Mouse (Mus musculus): ENCODE data around the gene Traf7.
A peak's percentile ranks its signal among the peaks of the same experiment; 100 is the strongest.

Traf7 gene

DNA sequence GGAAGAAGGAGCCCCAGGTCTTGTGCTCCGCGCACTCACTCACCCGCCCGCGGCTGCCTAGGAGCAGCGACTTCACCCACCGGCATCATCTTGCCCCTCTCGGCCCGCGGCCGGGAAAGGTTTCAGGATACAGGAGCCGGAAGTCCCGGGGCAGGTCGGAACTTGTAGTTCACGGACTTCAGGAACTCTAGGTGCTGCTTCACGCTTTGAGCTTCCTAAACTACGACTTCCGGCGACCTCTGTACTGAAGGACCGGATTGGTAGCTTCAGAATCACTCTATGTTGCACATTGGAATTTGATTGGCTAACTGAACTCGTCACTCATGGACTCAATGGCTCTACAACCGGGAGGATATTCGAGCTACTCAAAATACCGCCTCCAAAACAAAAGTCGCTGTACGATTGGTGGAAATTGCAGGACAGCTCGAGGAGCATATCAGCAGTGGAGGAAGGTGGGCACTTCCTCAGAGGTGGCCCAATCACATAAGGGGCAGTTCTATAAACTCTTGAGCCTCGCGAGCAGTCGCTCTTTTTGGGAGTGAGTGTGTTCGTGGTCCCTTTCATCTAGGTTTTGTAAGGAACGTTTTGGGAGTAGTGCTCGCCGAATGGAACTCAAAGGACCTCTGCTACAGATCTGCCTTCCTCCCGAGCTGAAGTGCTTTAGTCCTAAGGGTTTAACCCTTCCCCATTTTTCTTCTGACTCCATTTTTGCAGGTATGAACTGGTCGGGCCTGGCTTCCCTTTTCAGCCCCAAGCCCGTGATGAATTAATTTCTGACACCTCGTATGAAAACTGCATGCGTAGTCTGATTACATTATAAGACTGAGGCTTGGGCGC lies at the start of gene Traf7:
TSS of gene Traf7 (minus strand) at position 216 of the 837 bp plus-strand sequence.
- DNase-seq (ENCODE audit: inconsistent ontology term): peak; percentile 99

DNA sequence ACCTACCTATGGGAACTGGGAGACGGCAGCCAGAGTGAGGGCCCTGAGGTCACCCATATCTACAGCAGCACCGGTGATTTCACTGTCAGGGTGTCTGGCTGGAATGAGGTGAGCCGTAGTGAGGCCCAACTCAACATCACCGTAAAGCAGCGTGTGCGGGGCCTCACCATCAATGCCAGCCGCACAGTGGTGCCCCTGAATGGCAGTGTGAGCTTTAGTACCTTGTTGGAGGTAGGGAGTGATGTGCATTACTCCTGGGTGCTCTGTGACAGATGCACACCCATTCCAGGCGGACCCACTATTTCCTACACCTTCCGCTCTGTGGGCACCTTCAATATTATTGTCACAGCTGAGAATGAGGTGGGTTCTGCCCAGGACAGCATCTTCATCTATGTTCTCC lies 46.1 kb upstream of the Traf7 start:
- no peak for DNase-seq (ENCODE audit: inconsistent ontology term)

DNA sequence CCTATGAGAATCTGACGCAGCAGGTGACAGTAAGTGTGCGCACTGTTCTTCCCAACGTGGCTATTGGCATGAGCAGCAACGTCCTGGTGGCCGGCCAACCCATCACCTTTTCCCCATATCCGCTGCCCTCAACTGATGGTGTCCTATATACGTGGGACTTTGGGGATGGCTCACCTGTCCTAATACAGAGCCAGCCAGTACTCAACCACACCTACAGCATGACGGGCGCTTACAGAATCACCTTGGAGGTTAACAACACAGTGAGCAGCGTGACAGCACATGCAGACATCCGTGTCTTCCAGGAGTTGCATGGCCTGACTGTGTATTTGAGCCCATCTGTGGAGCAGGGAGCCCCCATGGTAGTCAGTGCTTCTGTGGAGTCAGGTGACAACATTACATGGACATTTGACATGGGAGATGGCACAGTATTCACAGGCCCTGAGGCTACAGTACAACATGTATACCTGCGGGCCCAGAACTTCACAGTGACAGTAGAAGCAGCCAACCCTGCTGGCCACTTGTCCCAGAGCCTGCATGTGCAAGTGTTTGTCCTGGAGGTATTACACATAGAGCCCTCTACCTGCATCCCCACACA lies 45.0 kb upstream of the Traf7 start:
- DNase-seq (ENCODE audit: inconsistent ontology term): no peak

DNA sequence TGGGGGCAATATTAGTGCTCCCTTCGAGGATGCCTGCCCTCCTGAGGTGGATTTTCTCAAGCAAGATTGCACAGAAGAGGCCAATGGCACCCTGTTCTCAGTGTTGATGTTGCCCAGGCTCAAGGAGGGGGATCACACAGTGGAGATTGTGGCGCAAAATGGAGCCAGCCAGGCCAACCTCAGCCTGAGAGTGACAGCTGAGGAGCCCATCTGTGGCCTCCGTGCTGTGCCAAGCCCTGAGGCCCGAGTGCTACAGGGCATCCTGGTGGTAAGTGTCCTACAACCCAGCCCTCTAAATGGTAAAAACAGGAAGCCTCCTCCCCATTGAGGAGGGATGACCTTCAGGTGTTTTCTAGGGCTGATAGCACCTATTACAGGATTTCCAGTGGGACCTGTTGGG lies 42.1 kb upstream of the Traf7 start:
- DNase-seq (ENCODE audit: inconsistent ontology term): no peak

DNA sequence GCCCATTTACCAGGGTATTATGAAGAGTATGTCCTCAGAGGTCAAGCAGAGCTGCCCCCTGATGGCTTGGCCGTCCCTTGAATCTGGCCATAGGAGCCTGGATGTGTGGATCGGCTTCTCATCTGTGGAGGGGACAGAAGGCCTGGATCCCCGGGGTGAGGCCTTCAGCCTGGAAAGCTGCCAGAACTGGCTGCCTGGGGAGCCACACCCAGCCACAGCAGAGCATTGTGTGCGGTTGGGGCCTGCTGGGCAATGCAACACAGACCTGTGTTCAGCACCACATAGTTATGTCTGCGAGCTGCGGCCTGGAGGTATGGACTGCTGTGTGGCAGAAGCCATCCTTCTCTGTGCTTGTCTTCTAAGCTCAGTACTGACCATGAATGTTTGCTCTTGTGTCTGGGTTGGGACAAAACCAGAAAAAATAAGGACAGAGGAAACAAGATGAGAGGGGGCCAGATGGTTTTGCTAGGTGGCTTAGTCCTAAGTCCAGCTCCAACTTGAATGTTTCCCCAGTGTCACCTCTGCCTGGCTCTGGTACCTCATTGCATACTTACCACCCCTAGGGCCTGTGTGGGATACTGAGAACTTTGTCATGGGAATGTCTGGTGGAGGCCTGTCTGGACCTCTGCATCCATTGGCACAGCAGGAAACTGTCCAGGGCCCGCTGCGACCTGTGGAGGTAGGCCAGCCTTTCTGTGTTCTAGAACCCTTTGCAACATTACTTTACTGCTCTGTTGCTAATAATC lies 39.5 kb upstream of the Traf7 start:
- DNase-seq (ENCODE audit: inconsistent ontology term): peak; percentile 41

DNA sequence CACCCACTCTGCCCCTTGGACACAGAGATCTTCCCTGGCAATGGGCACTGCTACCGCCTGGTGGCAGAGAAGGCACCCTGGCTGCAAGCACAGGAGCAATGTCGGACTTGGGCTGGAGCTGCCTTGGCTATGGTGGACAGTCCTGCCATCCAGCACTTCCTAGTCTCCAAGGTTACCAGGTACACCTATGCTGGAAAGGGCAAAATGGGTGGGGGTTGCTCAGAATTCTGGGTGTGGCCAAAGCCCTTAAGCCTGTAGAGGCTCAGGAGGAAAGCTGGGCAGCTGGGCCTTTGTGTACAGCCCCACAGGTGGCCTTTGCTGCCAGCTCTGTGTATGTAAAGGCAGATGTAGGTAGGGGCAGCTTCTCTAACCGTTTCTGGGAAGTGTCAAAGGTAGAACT lies 38.1 kb upstream of the Traf7 start:
- DNase-seq (ENCODE audit: inconsistent ontology term): no peak

DNA sequence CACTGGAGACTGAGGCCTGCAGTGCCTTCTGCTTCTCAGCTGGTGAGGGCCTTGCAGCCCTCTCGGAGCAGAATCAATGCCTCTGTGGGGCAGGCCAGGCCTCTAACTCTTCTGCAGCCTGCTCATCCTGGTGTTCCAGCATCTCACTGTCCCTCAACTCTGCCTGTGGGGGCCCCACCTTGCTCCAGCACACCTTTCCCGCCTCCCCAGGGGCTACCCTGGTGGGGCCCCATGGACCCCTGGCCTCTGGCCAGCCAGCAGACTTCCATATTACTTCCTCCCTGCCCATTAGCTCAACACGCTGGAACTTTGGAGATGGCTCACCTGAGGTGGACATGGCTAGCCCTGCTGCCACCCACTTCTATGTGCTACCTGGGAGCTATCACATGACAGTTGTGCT lies 37.4 kb upstream of the Traf7 start:
- no peak for DNase-seq (ENCODE audit: inconsistent ontology term)

DNA sequence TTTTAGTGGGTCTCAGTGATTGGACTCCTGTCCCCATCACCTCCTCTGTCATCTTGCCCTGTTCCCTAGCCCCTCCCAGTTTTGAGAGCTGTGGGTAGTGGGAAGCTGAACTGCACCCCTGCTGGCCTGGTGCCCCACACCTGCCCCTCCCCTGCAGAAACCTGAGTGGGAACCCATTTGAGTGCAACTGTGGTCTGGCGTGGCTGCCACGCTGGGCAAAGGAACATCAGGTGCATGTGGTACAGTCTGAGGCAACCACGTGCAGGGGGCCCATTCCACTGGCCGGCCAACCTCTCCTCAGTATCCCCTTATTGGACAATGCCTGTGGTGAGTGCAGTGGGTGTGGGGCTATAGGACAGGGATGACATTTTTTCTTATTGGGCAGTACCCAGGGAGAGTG lies 36.7 kb upstream of the Traf7 start:
- no peak for DNase-seq (ENCODE audit: inconsistent ontology term)

DNA sequence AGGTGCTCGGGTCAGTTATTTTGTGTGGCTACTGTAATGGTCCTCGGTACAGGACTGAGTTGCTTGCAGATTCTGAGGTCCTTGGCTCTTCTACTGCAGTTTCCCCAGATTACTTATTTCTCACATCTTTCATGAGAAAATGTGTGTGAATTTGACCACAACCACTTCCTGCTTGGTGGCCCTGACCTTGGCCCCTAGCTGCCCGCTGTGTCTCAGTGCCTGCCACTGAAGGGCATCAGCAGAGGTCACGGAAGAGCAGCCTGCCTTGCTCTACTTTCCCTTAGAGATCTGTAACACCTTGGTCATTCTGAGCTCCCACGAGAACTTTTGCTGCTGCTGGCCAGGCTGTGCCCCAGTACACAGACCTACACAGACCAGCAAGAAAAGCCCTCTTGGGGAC lies 35.9 kb upstream of the Traf7 start:
- no peak for DNase-seq (ENCODE audit: inconsistent ontology term)

DNA sequence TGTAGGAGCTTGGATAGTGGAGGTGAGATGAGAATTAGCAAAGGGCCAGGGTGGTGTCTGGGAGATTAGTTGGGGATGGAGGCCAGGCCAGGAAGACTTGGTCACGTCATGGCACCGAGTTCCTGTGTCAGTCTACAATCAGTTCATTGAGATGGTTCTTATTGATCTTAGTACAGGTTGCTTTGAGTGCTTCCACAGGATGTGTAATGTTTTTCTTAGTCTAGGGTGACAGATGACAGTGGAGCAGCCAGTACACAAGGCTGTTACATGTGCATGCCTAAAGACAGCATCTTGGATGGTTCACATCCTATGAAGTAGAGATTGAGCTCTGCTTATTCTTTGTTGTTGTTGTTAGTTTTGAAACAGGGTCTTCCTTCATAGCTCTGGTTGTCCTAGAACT lies 33.9 kb upstream of the Traf7 start:
- DNase-seq (ENCODE audit: inconsistent ontology term): no peak

DNA sequence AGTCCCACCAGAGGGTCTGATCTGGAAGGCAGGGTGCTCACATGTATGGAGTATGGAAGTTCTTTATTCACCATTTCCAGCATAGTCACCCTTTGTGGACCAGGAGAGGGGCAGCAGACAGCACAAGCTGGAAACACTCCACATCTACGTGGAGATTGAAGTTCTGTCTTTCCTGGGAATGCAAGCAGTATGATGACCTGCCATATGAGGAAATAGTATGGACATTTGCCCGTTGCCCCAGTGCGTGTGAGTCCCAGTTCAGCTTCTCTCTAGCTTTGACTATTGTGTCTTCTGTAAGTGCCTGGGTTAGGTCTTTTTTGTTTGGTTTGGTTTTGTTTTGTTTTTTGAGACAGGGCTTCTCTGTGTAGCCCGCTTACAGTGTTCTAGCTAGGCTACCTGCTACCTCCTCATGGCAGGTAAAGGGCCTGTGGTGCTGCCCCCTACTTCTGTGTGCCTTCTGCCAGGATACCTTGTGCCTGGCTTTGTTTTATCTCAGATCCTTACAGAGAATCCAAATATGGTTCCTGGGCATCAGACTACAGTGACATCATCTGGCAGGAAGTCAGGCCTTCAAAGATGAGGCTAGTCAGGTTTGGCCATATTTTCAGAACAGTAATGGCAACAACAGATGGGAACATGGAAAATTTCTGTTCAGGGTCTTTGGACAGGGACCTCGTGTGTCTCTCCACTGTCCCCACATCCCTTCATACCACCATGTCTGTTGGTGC lies 32.7 kb upstream of the Traf7 start:
- no peak for DNase-seq (ENCODE audit: inconsistent ontology term)

DNA sequence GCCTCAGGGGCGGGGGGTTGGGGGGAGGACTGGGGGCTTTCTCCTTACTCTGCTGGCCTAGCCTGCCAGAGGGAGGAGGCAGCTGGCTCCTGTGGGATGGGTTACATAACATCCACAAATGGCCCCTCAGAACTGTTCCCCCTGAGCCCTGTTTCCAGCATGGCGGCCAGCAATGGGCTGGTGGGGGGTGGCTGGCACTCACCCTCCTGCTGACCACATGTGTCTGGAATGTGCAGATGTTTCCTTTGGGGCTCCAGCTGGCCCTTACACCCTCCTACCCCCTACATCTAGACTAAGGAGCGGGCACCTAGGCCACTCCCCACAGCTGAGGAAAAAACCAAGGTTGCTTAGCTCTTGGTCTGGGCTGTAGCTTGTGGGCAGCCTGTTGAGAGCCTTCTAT lies 31.4 kb upstream of the Traf7 start:
- DNase-seq (ENCODE audit: inconsistent ontology term): no peak

DNA sequence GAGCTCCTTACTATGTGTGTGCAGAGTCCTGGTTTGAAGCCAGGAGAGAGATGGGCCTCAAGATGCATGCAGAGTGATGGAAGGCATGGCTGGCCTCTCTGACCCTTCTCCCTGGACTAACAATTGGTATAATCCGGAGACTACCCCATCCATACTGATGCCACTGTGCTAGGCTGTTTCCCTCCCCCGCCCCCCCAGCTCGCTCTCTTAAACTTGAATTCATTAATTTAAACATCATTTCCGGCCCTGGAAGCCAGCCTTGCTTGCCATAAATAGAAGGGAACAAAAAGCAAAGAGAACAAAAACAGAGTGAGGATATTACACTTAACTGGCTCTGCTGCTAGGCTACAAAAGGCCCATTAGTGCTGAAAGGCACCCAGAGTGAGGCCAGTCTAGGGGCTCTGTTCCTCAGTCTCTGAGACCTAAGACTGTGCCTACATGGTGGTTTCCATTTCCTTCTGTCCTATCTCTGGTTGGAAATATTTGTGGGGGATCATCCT lies 30.9 kb upstream of the Traf7 start:
- peak; percentile 19 for DNase-seq (ENCODE audit: inconsistent ontology term)

DNA sequence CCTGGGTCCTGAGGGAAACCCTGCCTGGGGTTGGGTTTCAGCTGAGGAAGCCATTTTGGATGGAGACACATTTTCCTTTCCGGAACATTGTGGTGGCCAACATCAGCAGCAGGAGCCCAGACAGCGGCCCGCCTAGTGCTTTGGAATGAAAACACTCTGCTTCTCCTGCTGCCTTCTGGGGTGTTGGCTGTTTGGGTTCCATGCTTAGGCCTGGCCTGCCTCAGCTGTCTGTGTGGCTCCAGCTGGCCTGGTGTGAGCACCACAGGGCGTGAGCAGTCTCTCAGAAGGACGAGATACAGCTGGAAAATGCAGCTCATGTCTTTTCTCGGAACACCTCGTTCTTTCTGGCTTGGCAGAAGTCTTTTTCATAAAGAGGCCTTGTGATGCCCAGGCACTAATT lies 29.4 kb upstream of the Traf7 start:
- DNase-seq (ENCODE audit: inconsistent ontology term): no peak

DNA sequence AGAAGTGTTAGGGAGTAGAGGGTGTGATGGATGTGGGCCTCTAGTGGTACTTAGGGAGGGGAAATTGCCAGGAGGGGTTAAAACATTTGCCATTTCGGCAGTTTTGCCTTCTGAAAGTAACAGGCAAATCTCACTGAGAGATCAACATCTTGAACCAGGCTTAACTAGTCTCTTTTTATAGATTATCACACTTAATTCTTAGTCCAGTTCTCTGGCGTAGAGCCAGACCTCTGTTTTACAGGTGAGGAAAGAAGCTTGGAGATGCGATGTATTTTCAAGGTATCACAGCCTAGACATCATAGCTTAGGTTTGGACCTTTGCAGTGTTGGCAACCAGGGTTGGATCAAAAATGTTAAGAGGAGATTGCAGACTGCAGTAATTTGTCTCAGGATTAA lies 23.3 kb upstream of the Traf7 start:
- no peak for DNase-seq (ENCODE audit: inconsistent ontology term)

DNA sequence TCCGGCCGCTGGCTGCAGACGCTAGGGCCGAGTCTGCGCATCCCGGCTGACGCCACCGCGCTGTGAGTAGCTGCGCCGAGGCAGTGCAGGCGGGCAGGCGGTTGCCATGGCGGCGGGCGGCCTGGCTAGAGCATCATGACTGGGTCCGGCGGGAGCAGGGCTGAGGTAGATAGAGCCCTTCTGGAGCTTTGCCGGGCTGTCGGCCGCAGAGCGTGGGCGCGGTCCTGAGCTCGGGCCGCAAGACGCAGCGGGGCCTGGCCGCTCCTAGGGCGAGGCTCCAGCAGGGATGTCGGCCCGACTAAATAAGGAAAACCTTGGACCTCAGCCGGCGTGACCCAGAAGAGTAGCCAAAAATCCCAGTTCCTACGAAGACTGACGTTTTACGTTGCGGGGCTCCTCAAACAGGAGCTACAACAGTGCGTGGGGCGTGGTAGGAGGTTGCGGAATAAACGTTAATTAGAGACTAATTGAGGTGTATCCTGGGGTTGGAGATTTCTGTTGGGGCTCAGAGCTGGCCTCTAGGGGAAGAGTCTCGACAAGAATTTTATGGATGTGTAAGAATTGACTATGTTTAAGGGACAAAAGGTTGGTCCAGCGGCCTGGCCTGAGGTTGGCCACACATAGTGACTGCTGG lies 22.8 kb upstream of the Traf7 start:
- peak; percentile 88 for DNase-seq (ENCODE audit: inconsistent ontology term)

DNA sequence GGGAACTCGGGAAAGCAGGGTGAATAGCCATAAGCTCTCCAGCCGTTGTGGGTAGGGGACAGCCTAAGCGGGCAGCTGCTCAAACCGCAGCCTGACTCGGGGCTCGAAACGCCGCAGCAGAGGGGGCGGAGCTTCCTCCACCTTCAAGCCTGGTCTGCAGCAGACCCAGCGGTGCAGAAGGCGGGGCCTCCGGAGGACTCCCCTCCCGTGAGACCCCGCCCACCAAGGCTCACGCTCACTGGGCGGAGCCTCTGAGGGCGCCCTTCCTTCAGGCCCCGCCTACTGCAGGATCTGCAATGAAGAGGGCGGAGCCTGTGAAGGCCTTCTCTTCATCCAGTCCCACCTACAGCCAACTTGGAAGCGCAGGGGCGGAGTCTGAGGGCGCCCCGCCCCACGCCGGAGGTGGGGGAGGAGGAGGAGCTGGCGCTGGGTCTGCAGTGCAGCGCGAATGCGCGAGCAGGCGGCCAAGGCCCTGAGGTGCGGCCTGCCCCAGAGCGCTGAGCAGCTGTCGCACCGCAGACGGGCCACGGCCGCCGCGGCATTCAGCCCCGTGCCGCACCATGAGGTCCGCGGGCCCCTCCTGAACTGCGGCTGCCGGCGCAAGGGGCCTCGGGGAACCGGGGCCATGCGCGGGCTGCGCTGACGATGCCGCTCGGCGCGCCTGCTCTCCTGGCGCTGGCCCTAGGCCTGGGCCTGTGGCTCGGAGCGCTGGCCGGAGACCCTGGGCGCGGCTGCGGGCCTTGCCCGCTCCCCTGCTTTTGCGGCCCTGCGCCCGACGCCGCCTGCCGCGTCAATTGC lies 22.1 kb upstream of the Traf7 start, which contains the start of gene Pkd1:
TSS of gene Pkd1 (plus strand) at position 217 of the 798 bp plus-strand sequence.
- peak; percentile 100 for DNase-seq (ENCODE audit: inconsistent ontology term)

DNA sequence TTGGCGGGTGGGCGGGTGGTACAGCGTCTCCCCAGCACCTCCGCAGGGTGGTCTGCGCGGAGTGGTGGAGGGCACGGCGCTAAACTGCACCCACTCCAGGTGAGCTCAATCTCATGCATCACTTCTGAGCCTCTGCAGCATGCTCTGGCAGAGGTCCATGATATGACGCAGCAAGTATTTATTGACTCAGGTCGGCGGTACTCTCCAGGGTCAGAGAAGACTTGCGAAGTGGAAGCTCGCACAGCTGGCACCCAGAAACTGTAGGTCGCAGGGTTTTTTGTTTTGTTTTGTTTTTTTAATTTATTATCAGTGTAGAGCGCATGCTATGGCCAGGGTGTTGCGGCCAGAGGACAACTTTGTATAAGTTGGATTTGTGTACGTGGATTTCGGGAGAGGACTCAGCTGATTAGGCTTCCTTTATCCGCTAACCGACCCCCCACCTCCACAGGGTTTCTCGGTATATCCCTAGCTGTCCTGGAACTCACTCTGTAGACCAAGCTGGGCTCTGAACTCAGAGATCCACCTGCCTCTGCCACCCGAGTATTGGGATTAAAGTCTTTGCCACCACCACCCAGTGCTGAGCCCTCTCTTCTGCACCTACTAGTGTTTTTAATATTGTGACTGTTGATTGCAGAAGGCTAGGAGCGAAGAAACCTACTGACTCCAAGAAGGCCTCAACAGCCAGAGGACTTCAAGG lies 21.3 kb upstream of the Traf7 start:
- DNase-seq (ENCODE audit: inconsistent ontology term): peak; percentile 33

DNA sequence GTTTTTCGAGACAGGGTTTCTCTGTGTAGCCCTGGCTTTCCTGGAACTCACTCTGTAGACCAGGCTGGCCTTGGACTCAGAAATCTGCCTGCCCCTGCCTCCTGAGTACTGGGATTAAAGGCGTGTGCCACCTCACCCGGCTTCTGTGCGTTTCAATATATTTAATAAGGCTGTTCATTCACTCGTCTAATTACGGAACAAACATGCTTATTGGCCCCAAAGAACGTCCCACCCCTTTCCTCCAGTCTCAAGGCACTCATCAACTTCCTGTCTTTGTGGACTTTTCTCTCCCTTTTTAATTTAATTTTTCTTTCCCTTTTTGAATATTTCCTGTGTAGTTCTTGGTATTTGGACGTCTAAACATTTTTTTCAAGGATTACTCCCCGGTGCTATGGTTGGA lies 20.7 kb upstream of the Traf7 start:
- DNase-seq (ENCODE audit: inconsistent ontology term): no peak

DNA sequence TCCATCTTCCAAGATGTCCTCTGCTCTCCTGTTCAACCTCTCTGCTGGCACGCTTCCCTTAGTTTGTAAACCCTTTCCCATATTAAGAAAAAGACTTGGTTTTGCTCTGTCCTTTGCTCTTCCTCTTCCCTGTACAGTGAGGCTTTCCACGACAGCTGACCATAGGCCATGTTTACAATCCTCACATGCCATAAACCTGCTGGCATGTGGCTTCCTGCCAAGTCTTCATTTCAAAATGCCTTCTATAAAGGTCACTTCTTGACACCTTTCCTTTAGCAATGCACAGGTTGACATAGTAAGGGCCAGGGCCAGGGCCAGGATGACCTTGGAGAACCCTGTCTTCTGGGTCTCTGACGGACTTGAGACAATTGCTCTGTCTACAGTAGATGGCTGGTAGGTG lies 18.5 kb upstream of the Traf7 start:
- DNase-seq (ENCODE audit: inconsistent ontology term): no peak

Data from Muller cell, postnatal 12 days (primary cell).